25 mouse cellular contexts compared by ENCODE assay signal in the genomic region with DNA sequence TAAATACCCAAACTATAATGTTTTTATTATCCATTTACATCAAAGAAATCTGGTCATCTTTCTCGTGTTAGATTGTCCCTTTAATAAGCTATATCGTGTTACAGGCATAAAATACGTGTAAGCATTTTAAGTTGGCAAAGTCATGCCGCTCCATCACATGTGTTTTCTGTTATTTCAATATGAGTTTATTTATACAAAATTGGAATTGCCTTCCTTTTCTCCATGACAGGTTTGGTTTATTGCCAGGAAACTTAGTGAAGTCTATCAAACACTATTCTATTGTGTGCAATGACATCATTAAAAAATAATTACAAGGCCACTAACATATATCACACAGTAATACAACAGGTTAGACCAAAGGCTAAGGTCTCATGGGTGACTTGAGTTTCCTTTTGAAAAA.
DNase-seq lines count a peak whose midpoint lies in the region; ATAC-seq lines count a peak whose summit lies in the region.
"Had no signal": no experiment of that assay in that cellular context is flagged by ENCODE, and none has a peak within 500 bp of the region (broad histone marks: within the 10 kb centered on the region; RNA-seq: fewer than 3 reads in every experiment).

No protein-coding gene starts in this region.

- H3K4me2 ChIP-seq in limb, embryonic 11.5 days (ENCODE audit: low read depth, severe bottlenecking), result no peak overlapping the region
- no peak overlapping the region for H3K4me2 ChIP-seq in limb, embryonic 12.5 days
- H3K4me2 ChIP-seq in kidney, embryonic 16.5 days (replicated peaks; ENCODE audit: low read depth, low read length), result no peak overlapping the region
- H3K4me2 ChIP-seq: embryonic facial prominence, embryonic 15.5 days; forebrain, embryonic 12.5 days; forebrain, embryonic 15.5 days; heart, embryonic 13.5 days; hindbrain, embryonic 14.5 days had no signal

- WGBS in limb, embryonic 11.5 days, result 42% methylated on average over 4 of the region's 4 CpGs
- 66% methylated on average over 4 of the region's 4 CpGs for WGBS in limb, embryonic 10.5 days
- WGBS in limb, embryonic 12.5 days, result 38% methylated on average over 4 of the region's 4 CpGs
- WGBS in kidney, embryonic 16.5 days, result 71% methylated on average over 4 of the region's 4 CpGs

- H3K27me3 ChIP-seq in limb, embryonic 11.5 days (ENCODE audit: control insufficient read depth, insufficient read depth, low read length), result no peaks in the 10 kb centered on the region
- H3K27me3 ChIP-seq in limb, embryonic 10.5 days (ENCODE audit: low read depth, poor library complexity, severe bottlenecking), result no peaks in the 10 kb centered on the region
- H3K27me3 ChIP-seq in limb, embryonic 12.5 days, result no peaks in the 10 kb centered on the region
- H3K27me3 ChIP-seq in kidney, embryonic 16.5 days (ENCODE audit: insufficient read depth, low read length), result no peaks in the 10 kb centered on the region
- H3K27me3 ChIP-seq: embryonic facial prominence, embryonic 15.5 days; forebrain, embryonic 12.5 days; forebrain, embryonic 15.5 days; heart, embryonic 13.5 days had no signal

- no peaks in the 10 kb centered on the region for H3K36me3 ChIP-seq in limb, embryonic 11.5 days (ENCODE audit: control insufficient read depth, insufficient read depth, low read length)
- H3K36me3 ChIP-seq in limb, embryonic 10.5 days, result no peaks in the 10 kb centered on the region
- H3K36me3 ChIP-seq in limb, embryonic 12.5 days, result no peaks in the 10 kb centered on the region
- no peaks in the 10 kb centered on the region for H3K36me3 ChIP-seq in kidney, embryonic 16.5 days (ENCODE audit: insufficient read depth, low read length)
- H3K36me3 ChIP-seq: embryonic facial prominence, embryonic 15.5 days; forebrain, embryonic 12.5 days; forebrain, embryonic 15.5 days; heart, embryonic 10.5 days; heart, embryonic 13.5 days had no signal

- H3K9me3 ChIP-seq in limb, embryonic 11.5 days (ENCODE audit: control insufficient read depth, low read length), result no peaks in the 10 kb centered on the region
- H3K9me3 ChIP-seq in limb, embryonic 10.5 days (replicated peaks), result no peaks in the 10 kb centered on the region
- H3K9me3 ChIP-seq in limb, embryonic 12.5 days, result no peaks in the 10 kb centered on the region
- no peaks in the 10 kb centered on the region for H3K9me3 ChIP-seq in kidney, embryonic 16.5 days (ENCODE audit: low read length)
- H3K9me3 ChIP-seq: embryonic facial prominence, embryonic 15.5 days; forebrain, embryonic 12.5 days; forebrain, embryonic 15.5 days; heart, embryonic 10.5 days; heart, embryonic 13.5 days had no signal

- peak; percentile 59; the same call in 1 of the 2 replicates for ATAC-seq in limb, embryonic 11.5 days (ENCODE audit: insufficient number of reproducible peaks, low FRiP score, low TSS enrichment, low read depth)
- ATAC-seq in limb, embryonic 12.5 days (ENCODE audit: insufficient number of reproducible peaks, insufficient read depth, low FRiP score, low TSS enrichment, low read depth), result 0 out of 2 replicates have a peak, but pooled peaks have one; percentile 56
- ATAC-seq in kidney, embryonic 16.5 days (ENCODE audit: low FRiP score, low TSS enrichment), result no peak
- ATAC-seq: CD4-positive, CD25-positive, alpha-beta regulatory T cell, adult 4 months; forebrain, embryonic 15.5 days; hindbrain, postnatal 0 days had no signal

- no peak overlapping the region for H3K27ac ChIP-seq in limb, embryonic 11.5 days (replicated peaks; ENCODE audit: low read depth, low read length)
- H3K27ac ChIP-seq in limb, embryonic 10.5 days, result no peak overlapping the region
- H3K27ac ChIP-seq in limb, embryonic 12.5 days, result no peak overlapping the region
- no peak overlapping the region for H3K27ac ChIP-seq in kidney, embryonic 16.5 days (ENCODE audit: low read length)
- H3K27ac ChIP-seq: embryonic facial prominence, embryonic 15.5 days; forebrain, embryonic 12.5 days; forebrain, embryonic 15.5 days; heart, adult 2 months; heart, embryonic 10.5 days; heart, embryonic 13.5 days; hindbrain, embryonic 14.5 days; hindbrain, postnatal 0 days had no signal

- H3K4me1 ChIP-seq in limb, embryonic 11.5 days (ENCODE audit: control insufficient read depth, insufficient read depth, low read length), result no peaks in the 10 kb centered on the region
- H3K4me1 ChIP-seq in limb, embryonic 10.5 days, result no peaks in the 10 kb centered on the region
- H3K4me1 ChIP-seq in limb, embryonic 12.5 days (replicated peaks), result no peaks in the 10 kb centered on the region
- no peaks in the 10 kb centered on the region for H3K4me1 ChIP-seq in kidney, embryonic 16.5 days (ENCODE audit: insufficient read depth, low read length)
- H3K4me1 ChIP-seq: embryonic facial prominence, embryonic 15.5 days; forebrain, embryonic 15.5 days; heart, embryonic 10.5 days; heart, embryonic 13.5 days had no signal

- DNase-seq in limb, embryonic 11.5 days (ENCODE audit: low spot score), result no peak
- no peak for DNase-seq in limb, embryonic 10.5 days (ENCODE audit: low spot score)
- peak; percentile 53 for DNase-seq in forelimb bud, embryonic 11.5 days (ENCODE audit: low read depth, low spot score)
- no peak for DNase-seq in layer of hippocampus, adult 11-12 months (ENCODE audit: low spot score)
- DNase-seq: adrenal gland, adult 2 months; adrenal gland, postnatal 14 days; cerebellum, adult 11 months; cerebellum, adult 8-10 months; cerebellum, postnatal 10 days; cerebellum, postnatal 36 days; gastrocnemius, postnatal 10 days; gastrocnemius, postnatal 36 days; heart, adult 2 months; heart, postnatal 14 days; heart, postnatal 4 days had no signal

- no peak overlapping the region for H3K4me3 ChIP-seq in limb, embryonic 11.5 days (ENCODE audit: low read depth, low read length)
- H3K4me3 ChIP-seq in limb, embryonic 10.5 days, result no peak overlapping the region
- H3K4me3 ChIP-seq in limb, embryonic 12.5 days (replicated peaks), result no peak overlapping the region
- no peak overlapping the region for H3K4me3 ChIP-seq in kidney, embryonic 16.5 days (ENCODE audit: low read length)
- H3K4me3 ChIP-seq: embryonic facial prominence, embryonic 15.5 days; forebrain, embryonic 12.5 days; forebrain, embryonic 15.5 days; heart, adult 2 months; heart, embryonic 10.5 days; heart, embryonic 13.5 days had no signal

- no peak overlapping the region for H3K9ac ChIP-seq in limb, embryonic 11.5 days (ENCODE audit: low read length)
- no peak overlapping the region for H3K9ac ChIP-seq in limb, embryonic 12.5 days (replicated peaks)
- H3K9ac ChIP-seq in kidney, embryonic 16.5 days (replicated peaks; ENCODE audit: low read length), result no peak overlapping the region
- H3K9ac ChIP-seq: embryonic facial prominence, embryonic 15.5 days; forebrain, embryonic 12.5 days; forebrain, embryonic 15.5 days; heart, embryonic 13.5 days; hindbrain, embryonic 14.5 days had no signal
